Mouse (Mus musculus): ENCODE measurements around the gene Polrmt.

DNA sequence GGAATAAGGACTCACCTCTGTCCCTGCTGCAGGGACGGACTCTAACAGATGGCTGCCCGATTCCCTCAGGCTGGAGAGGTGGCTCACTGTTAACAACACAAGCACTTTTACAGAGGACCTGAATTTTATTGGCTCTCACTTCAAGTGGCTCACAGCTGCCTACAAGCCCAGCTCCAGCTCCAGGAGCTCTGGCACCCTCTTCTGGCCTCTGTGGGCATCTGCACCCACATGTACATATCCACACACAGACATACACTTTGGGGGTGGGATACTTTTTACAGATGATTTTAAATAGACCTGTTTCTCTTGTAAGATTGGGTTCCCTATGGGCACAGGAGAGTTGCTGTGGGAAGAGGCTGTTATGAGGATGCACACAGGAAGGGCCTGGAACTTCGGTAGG, 25.9 kb upstream of the Polrmt start:
- TF ChIP-seq CTCF (IDR thresholded peaks at IDR 0.05; ENCODE audit: low read depth) (peak; percentile 60), EP300 (IDR thresholded peaks at IDR 0.05; ENCODE audit: low read depth) (no peak)
